Mouse (Mus musculus) heart, embryonic 10.5 days (tissue): ENCODE measurements around the gene S100a2. TPM values are rescaled to one million over a fixed set of nuclear protein-coding genes. Genes with fewer than 3 reads are reported as not detected.

Experiments used
- DNase-seq: peaks from one replicate; pipeline ENCODE4 v3.0.0-alpha.2; 2017; ENCODE audit warnings: low spot score
- H3K27ac ChIP-seq: fragments of 300-500 bp; sonication (generic); 2 replicates; pipeline ENCODE4 v1.5.1; 2016; ENCODE audit warnings: mild to moderate bottlenecking
- H3K27me3 ChIP-seq: fragments of 300-500 bp; sonication (generic); 2 replicates; pipeline ENCODE4 v1.6.1; 2016; ENCODE audit warnings: mild to moderate bottlenecking; ENCODE audit not compliant: poor library complexity, insufficient read depth, severe bottlenecking
- H3K36me3 ChIP-seq: fragments of 300-500 bp; sonication (generic); 2 replicates; pipeline ENCODE4 v1.6.1; 2016; ENCODE audit warnings: mild to moderate bottlenecking, moderate library complexity
- H3K4me1 ChIP-seq: fragments of 300-500 bp; sonication (generic); 2 replicates; pipeline ENCODE4 v1.6.1; 2016; ENCODE audit warnings: mild to moderate bottlenecking
- H3K4me3 ChIP-seq: fragments of 300-500 bp; sonication (generic); 2 replicates; pipeline ENCODE4 v1.5.1; 2016; ENCODE audit warnings: mild to moderate bottlenecking, moderate library complexity
- H3K9me3 ChIP-seq: fragments of 300-500 bp; sonication (generic); 2 replicates; pipeline ENCODE4 v1.6.1; 2016; ENCODE audit warnings: mild to moderate bottlenecking, moderate library complexity
- WGBS: fragments of 180-500 bp; shearing (Covaris S2); methylation state at CpG from one replicate; pipeline ENCODE4 v1.1.7; 2016; 5-methylcytosine and 5-hydroxymethylcytosine counted together
- polyA plus RNA-seq: library from polyadenylated mRNA; unstranded; fragments of >200 nt; fragmentation: Nextera tagmentation; extraction: Ambion mirVana; gene quantifications from 2 replicates; pipeline ENCODE4 v1.2.1, GENCODE M21; 2016

Gene S100a2
- polyA plus RNA-seq, 1 experiment from 2014 or later: not detected

DNA sequence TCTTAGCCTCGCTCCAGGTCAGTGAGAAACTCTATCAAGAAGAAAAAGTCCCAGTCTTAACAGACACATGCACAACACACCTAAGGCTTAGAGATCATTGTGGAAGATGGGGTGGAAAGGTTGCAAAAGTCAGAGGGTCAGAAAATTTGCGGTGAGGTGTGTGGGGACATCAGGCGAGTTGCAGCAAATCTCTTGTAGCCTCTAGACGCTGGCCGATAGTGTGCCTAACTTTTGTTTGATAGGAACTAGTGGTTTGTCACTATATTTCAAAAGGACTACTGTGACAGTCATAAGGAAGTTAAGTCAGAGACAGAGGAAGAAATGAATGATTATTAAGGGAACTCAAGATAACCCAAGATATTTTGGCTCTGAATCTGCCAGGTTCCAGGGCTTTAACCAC, 37.3 kb downstream of the S100a2 start:
- 83% methylated on average over 5 of the region's 5 CpGs for WGBS
- Histone ChIP-seq H3K4me1 (peaks cover 7% of the 10 kb centered on the region; the same call in 1 of the 2 replicates), H3K4me3 (no peak overlapping the region), H3K27ac (no peak overlapping the region), H3K36me3 (no peaks in the 10 kb centered on the region), H3K27me3 (no peaks in the 10 kb centered on the region), H3K9me3 (no peaks in the 10 kb centered on the region; the same call in 1 of the 2 replicates)
- DNase-seq: no peak

DNA sequence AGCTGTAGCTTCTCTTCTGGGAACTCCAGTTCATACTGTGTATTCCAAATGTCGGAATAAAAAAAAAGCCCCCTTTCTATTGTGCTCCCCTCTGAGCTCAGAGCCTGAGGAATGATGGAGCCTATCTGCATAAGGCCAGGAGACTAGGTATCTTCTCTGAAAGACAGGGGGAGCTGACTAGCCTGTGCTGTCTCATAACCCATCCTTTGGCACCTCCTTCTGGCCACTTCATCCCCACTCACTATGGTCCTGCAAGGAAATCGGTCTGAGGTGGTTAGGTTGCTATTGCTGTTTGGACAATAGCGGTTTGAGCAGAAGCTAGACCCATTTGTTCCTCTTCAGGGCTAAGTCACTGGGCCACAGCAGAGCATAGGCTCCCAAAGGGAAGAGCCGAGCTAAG, 37.8 kb downstream of the S100a2 start:
- no peaks in the 10 kb centered on the region for H3K27me3 ChIP-seq
- 48% methylated on average over 4 of the region's 4 CpGs for WGBS
- no peaks in the 10 kb centered on the region; the same call in 1 of the 2 replicates for H3K9me3 ChIP-seq
- DNase-seq: peak; percentile 74
- peaks cover 7% of the 10 kb centered on the region; the same call in 1 of the 2 replicates for H3K4me1 ChIP-seq
- no peak overlapping the region for H3K27ac ChIP-seq
- H3K36me3 ChIP-seq: no peaks in the 10 kb centered on the region
- no peak overlapping the region for H3K4me3 ChIP-seq

DNA sequence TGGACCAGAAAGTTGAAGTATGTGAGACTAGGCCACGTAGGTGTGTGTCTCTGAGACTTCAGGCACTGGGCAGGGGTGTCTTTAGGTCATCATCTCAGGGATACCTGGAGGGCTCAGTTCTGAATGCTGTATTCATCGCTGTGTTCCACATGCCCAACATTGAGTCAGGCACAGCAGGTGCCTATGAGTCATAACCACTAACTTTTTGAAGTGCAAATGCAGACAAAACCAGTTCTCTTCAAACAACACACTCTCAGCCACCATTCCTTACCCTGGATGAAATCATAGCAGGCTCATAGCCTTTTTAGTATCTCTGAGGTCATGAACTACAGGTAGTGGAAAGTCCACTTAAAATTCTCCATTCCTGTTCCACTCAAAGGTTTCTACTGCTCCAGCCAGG, 39.3 kb downstream of the S100a2 start:
- Histone ChIP-seq H3K36me3 (no peaks in the 10 kb centered on the region), H3K4me1 (no peaks in the 10 kb centered on the region), H3K27ac (no peak overlapping the region), H3K27me3 (no peaks in the 10 kb centered on the region), H3K9me3 (no peaks in the 10 kb centered on the region; the same call in 1 of the 2 replicates), H3K4me3 (no peak overlapping the region)
- WGBS: 65% methylated on average over 2 of the region's 2 CpGs
- peak; percentile 41 for DNase-seq

GRCm38 (mm10) chr3:90631984-90632383, 41.9 kb downstream of the S100a2 start:
- Histone ChIP-seq H3K27ac (no peak overlapping the region), H3K36me3 (no peaks in the 10 kb centered on the region), H3K9me3 (no peaks in the 10 kb centered on the region; the same call in 1 of the 2 replicates), H3K4me1 (no peaks in the 10 kb centered on the region), H3K4me3 (no peak overlapping the region), H3K27me3 (no peaks in the 10 kb centered on the region)
- no peak for DNase-seq
- WGBS: 77% methylated on average over 2 of the region's 2 CpGs

DNA sequence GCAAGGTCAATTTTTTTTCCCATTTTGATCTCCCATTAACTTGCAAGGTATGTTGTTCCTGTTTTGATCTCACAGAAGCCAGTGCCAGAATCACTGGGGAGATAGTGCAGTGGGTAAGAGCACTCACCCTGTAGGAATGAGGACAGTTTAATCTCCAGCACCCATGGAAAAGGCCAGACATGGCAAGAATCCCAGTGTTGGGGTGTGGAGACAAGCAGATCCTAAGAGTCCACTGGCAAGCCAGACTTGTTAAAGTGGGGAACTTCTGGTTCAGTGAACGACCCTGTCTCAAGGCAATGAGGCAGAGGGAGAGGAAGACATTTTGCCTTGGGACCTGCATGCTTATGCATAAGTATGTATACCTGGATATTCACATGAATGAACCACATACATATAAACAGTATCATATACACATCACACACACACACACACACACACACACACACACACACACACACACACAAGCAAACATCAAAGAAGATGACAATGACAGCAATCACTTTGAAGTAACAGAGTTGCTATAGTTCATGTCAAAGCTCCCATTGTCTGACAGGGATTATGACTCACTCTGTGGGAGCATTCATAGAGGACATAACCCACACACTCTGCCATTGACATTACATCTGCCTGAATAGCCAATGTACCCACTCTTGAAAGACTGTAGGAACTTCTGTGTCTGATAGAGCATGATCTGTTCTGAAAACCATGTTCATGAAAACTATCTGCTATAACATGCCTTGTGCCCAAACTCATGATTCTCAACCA, 48.6 kb downstream of the S100a2 start:
- no peaks in the 10 kb centered on the region for H3K27me3 ChIP-seq
- 60% methylated on average over 1 of the region's 1 CpGs for WGBS
- peak; percentile 30 for DNase-seq
- no peak overlapping the region for H3K4me3 ChIP-seq
- no peak overlapping the region for H3K27ac ChIP-seq
- H3K4me1 ChIP-seq: no peaks in the 10 kb centered on the region
- H3K9me3 ChIP-seq: no peaks in the 10 kb centered on the region
- no peaks in the 10 kb centered on the region for H3K36me3 ChIP-seq

DNA sequence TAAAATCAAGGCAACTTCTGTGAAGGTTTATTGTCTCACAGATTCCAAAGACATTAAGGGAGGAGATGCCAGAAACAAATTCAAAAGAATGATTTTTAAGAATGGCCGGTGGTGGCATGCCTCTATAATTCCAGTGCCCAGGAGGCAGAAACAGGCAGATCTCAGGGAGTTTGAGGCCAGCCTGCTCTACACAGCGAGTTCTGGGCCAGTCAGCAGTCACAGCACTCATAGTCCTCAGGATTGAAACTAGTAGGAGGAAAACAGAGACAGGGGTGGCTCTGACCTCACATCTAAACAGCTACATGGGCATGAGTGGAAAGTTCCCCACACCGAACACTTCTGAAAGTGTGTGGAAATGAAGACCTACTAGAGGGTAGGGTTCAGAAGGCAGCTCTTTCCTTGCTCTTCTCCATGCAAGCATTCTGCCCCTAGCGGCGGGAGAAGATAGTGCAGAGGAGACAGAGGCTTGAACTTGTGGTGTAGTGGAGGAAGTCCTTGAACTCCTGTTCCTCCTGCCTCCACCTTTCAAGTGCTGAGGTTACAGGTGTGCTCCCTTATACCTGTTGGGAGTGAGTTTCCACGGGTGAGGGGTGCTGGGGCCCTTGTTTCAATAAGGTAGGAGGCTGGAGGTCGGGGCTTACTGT, 49.6 kb downstream of the S100a2 start:
- no peak overlapping the region for H3K4me3 ChIP-seq
- no peaks in the 10 kb centered on the region for H3K9me3 ChIP-seq
- no peaks in the 10 kb centered on the region for H3K36me3 ChIP-seq
- 45% methylated on average over 7 of the region's 7 CpGs for WGBS
- peak; percentile 74 for DNase-seq
- H3K27ac ChIP-seq: no peak overlapping the region
- H3K27me3 ChIP-seq: no peaks in the 10 kb centered on the region
- no peaks in the 10 kb centered on the region for H3K4me1 ChIP-seq

DNA sequence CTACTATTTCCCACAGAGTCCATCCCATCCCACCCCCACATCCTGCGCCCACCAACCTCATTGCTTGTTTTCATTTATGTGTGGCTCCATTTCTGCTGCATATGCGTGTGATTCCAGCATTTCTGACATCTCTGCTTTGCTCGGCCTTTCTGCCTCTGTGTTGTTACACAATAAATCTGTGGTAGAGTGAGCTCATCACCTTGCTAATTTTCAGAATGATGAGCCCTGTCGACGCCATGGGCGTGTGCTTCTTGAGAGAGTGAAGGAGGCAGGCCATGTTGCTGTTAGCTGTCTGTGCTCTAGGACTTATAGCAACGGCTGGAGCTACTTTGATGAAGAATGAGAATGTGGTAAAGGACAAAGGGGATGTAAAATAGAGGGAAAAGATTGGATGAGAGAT, 50.9 kb downstream of the S100a2 start:
- no peak for DNase-seq
- no peak overlapping the region for H3K27ac ChIP-seq
- no peaks in the 10 kb centered on the region for H3K36me3 ChIP-seq
- H3K9me3 ChIP-seq: no peaks in the 10 kb centered on the region
- no peak overlapping the region for H3K4me3 ChIP-seq
- no peaks in the 10 kb centered on the region for H3K27me3 ChIP-seq
- no peaks in the 10 kb centered on the region for H3K4me1 ChIP-seq
- 76% methylated on average over 7 of the region's 7 CpGs for WGBS

Other genes with a start within 250 kb of the S100a2 start
- gene Slc27a3, start 200.3 kb upstream of the S100a2 start, polyA plus RNA-seq: 12.6 and 19.9 TPM in 2 replicates
- gene Ints3, start 156.6 kb upstream of the S100a2 start, polyA plus RNA-seq: 31.0 and 36.7 TPM in 2 replicates
- 7.1 and 8.7 TPM in 2 replicates for gene Npr1, start 124.4 kb upstream of the S100a2 start, polyA plus RNA-seq
- gene Ilf2, start 114.1 kb upstream of the S100a2 start, polyA plus RNA-seq: 149 and 215 TPM in 2 replicates
- 71.7 and 74.4 TPM in 2 replicates for gene Snapin, start 99.2 kb upstream of the S100a2 start, polyA plus RNA-seq
- 120 and 136 TPM in 2 replicates for gene Chtop, start 80.7 kb upstream of the S100a2 start, polyA plus RNA-seq
- 64.6 and 111 TPM in 2 replicates for gene S100a1, start 75.9 kb upstream of the S100a2 start, polyA plus RNA-seq
- gene S100a13, start 75.8 kb upstream of the S100a2 start, polyA plus RNA-seq: 32.3 and 52.5 TPM in 2 replicates
- 0.28 TPM in 1 of 2 replicates, not detected in the other for gene S100a14, start 63.4 kb upstream of the S100a2 start, polyA plus RNA-seq
- 18.1 and 36.6 TPM in 2 replicates for gene S100a16, start 53.0 kb upstream of the S100a2 start, polyA plus RNA-seq
- gene S100a3, start 29.7 kb upstream of the S100a2 start, polyA plus RNA-seq: 0.31 and 0.44 TPM in 2 replicates
- gene Gm42674, start 11.7 kb downstream of the S100a2 start, polyA plus RNA-seq: not detected in 2 replicates
- gene S100a4, start 13.5 kb downstream of the S100a2 start, polyA plus RNA-seq: 0.30 and 0.43 TPM in 2 replicates
- not detected in 2 replicates for gene S100a5, start 18.3 kb downstream of the S100a2 start, polyA plus RNA-seq
- gene S100a6, start 22.6 kb downstream of the S100a2 start, polyA plus RNA-seq: 27.3 and 28.9 TPM in 2 replicates
- gene S100a7a, start 63.8 kb downstream of the S100a2 start, polyA plus RNA-seq: not detected in 2 replicates
- gene S100a8, start 78.7 kb downstream of the S100a2 start, polyA plus RNA-seq: not detected in 2 replicates
- gene S100a9, start 105.5 kb downstream of the S100a2 start, polyA plus RNA-seq: not detected in 2 replicates
- gene Pglyrp4, start 136.7 kb downstream of the S100a2 start, polyA plus RNA-seq: not detected in 2 replicates
- not detected in 2 replicates for gene Gm5849, start 187.6 kb downstream of the S100a2 start, polyA plus RNA-seq